Mouse (Mus musculus): ENCODE data around the gene Polr3h.

Gene Polr3h

GRCm38 (mm10) chr15:81864238-81864637 is 61.8 kb downstream of the Polr3h start:
- no peak for DNase-seq

DNA sequence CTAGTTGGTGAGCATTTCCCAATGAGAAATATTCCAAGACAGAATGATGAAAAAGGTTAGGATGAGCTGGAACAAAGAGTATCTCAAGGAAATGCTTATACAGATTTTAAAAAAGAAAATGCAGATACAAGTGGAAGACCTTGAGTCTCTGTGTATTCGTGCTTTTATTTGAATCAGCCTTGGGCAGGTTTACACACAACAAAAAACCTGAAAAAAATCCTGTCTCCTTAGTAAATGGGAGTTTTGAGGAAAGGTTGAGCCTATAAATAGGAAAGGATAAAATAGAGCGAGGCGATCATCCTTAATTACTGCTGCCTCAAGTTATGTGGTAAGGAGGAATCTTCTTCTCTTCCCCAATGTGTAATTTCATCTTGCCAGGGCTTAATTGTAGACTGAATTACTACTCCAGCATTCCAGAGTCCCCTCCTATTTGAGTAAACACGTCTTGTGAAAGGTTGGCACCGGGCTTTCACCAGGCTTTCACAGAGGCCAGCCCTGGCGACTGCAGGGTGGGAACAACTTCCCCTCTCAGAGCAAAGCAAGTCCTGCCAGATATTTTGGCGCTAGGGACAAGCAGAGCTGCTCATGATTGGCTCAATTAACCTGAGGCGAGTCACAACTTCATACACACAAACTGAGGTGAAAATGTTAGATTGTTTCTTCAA is 65.4 kb downstream of the Polr3h start:
- DNase-seq = peak; percentile 51 to 56

GRCm38 (mm10) chr15:81859330-81860255 is 66.4 kb downstream of the Polr3h start:
- peak; percentile 86 to 88 for DNase-seq

DNA sequence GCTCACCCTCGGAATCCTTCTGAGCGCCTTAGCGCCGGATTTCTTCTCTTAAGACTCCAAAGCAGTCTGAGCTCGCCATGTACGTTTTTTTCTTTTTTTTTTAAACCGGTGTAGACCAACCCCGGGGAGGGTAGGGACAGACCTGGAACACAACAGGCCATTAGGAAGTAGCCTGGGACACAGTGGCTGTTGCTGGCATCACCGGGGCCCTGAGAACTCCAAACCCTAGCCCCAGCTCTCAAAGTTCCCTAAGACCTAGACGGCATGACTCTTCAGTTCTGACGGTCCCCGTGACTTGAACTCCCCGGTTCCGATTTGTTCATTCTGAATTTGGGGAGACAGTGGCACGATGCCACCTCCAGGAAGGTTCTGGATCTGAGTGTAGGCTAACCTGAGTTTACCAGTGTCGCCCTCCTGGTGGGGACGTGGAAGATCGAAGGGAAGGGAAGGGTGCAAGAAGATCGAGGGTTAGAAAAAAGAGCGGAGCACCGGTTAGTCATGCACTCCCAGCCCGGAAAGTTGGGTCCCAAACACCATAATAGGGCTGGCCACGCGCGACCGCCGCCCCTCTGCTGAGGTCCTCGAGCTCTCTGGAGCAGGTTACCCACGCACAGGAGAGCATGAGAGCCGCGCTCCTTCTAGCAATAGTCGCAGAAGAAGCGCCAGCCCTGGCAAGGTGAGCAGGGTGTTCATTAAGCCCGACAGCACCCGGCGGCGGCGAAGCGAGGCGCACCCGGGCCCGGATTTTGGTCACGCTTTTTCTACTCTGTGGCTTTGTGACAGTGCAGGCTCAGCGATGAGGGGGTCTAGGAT is 67.3 kb downstream of the Polr3h start, which contains the start of gene Tob2:
TSS of gene Tob2 (minus strand) at position 280 of the 813 bp plus-strand sequence.
- peak; percentile 79 to 80 for DNase-seq

DNA sequence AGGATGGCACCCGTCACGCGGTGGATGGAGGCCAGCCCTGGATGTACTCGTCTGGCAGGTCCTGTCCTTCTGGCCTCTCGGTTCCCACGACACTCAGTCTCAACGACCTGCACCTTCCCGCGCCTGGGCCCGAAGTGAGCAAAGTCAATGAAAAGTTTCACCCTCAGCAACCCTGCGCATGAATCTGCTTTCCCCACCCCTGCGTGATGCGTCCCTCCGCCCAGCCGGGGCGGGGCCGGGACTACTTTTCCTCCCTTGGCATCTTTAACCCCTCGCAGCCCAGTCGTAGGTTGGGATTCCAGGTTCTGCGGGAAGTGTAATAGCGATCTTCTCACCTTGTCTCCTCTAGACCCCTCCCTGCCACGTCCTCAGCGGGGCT is 67.9 kb downstream of the Polr3h start:
- DNase-seq = peak; percentile 96 to 98

DNA sequence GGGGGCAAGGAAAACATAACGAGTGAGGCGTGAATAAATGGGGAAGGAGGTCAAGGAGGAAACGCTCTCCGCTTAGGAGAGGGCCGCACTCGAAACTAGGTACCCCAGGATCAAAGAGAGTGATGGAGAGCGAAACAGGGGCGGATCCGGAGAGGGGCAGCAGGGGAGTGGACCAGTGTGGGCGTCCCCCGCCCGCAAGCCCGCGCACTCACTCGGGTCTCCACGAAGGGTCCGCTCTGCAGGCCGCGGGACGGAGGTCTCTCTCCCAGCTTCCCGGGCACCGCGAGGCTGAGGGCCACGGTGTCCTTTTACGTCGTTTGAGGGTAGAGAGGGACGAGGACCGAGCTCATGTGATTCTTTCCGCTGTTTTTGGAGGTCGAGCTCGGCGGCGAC is 68.3 kb downstream of the Polr3h start:
- DNase-seq = no peak

DNA sequence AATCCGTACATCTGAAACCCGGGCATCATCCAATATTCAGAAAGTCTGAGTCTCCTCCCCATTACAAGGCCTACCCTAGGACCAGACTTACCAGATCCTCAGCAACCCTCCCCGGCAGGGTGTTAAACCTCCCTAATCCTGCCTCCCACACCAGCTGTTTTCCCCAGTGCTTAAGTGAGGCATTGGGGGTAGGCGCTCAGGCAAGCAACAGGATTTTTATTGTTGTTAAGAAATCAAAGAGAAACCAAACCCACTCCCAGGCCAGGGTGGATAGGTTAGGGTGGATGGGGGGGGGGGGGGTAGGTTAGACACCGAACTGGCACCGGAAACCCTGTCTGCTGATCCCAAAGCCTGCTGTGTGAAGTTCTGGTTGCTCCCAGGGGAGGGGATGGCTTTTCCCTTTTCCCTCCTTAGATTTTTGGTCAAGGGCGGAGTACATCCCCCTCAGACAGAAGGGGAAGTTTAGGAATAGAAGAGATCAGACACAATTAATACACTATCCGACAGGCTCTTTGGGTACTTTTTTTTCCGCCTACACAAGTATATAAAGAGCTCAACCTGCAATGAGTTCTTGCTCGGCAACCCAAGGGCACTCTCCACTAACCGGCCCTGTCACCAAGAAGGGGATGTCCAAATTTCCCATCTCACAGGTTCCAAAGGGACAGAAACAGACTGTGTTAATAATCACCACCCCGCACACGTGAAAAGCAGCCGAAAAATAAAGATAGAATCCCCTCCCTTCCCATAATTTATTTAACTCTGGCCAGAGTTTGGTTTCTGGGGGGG is 68.9 kb downstream of the Polr3h start:
- peak; percentile 47 to 54 for DNase-seq

DNA sequence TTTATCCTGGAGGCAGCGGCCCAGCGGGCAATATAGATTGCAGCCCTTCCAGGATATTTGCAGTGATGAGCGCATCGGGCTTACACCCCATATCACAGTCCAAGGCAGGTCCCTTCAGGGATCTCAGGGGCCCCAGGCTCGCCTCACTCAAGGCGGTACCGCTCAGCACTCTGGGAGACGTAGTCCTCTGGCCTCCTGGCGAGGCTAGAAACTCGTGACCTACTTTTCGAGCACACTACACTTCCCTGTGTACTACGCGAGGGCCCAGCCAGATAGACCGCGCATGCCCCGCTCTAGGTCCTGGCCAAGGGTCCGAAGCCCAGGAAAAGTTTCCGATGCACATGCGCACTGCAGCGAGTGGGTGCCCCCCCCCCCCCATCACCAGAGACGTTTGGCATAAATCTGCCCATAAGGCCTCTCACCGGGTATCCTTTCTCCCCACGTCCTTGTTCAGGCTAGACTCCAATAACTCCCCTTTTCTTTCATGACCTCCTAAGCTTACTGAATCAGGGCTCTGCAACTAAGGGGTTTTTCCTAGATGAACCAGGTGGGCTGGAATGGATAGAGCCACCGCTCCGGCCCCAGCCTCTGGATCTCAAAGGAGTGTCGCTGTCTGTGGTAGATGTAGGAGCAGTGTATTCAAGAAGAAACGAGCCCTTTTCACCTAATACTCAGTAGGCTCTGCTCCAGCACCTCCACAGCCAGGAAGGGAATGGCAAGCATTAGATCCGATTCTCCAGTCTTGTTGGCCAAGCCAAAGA is 69.8 kb downstream of the Polr3h start:
- DNase-seq = peak; percentile 90 to 94

GRCm38 (mm10) chr15:81853081-81853480 is 73.0 kb downstream of the Polr3h start:
- no peak for DNase-seq

DNA sequence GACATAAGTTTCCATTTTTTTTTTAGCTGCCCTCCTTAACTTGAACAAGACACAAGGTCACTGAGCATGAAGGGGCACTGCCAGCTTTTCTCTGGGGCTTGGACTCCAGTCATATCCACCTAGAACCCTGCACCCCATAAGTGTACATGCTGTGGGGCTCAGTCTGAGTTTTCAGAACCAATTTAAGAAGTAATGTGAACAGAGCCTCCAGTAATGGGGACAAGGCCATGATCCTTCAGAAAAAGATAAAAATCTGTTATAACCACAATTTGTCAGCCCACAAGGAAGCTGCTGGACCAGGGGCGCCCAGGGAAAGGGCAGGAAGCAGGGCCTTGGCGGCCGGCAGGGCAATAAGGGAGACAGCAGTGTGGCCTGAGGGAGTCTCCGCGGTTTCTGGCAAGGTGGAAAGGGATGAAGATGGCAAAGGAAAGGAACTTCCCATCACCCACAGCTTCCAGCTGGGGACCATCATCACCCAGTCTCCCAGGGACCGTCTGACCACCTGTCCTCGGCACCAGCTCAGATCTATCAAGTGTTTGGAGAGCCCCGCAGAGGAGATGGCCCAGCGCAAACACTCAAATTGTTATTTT is 73.5 kb downstream of the Polr3h start:
- peak; percentile 53 to 59 for DNase-seq

DNA sequence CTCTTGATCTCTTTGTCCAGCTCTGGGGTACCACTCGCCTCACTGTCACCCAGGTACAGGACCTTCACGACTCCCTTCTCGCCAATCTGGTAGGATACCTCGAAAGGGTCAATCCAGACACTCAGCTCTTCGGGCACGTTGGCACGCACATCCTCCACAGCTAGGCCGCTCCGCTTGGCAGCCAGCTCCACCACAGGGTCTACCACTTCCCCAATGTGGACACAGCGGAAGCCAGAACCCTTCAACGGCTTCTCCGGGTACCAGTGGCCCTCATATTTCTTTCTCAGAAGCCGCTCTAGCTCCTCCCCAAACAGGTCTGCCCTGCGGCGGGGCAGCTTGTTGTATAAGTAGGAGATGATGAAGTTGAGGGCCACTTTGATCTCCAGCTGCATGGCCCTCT is 74.7 kb downstream of the Polr3h start:
- no peak for DNase-seq

- peak in 1 of 2 experiments; percentile 30 for DNase-seq
Measured at GRCm38 (mm10) chr15:81850718-81851117, 75.3 kb downstream of the Polr3h start.

- peak; percentile 79 to 80 for DNase-seq
Measured at GRCm38 (mm10) chr15:81849104-81849503, 76.9 kb downstream of the Polr3h start.

- peak; percentile 57 to 74 for DNase-seq
Measured at GRCm38 (mm10) chr15:81848301-81848700, 77.7 kb downstream of the Polr3h start.

GRCm38 (mm10) chr15:81847861-81848260 is 78.2 kb downstream of the Polr3h start:
- no peak for DNase-seq

DNA sequence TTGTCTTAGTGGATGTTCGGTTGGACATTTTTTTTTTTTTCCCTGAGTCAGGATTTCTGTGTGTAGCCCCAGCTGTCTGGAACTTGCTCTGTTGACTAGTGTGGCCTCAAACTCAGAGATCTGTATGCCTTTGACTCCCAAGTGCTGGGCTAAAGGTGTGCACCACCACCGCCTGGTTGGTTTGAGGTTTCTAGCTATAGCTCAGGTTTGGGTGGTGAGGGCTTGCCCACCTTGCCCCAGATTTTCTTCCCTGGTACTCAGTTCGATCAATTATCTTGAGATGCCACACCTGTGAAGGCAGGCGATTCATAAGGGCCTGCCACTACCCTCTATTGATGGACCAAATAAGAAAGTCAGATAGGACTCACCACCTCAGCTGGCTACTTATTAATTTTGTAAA is 78.9 kb downstream of the Polr3h start:
- no peak for DNase-seq

- no peak for DNase-seq
Measured at GRCm38 (mm10) chr15:81846755-81847154, 79.3 kb downstream of the Polr3h start.

- DNase-seq = no peak
Measured at GRCm38 (mm10) chr15:81845724-81846123, 80.3 kb downstream of the Polr3h start.

DNA sequence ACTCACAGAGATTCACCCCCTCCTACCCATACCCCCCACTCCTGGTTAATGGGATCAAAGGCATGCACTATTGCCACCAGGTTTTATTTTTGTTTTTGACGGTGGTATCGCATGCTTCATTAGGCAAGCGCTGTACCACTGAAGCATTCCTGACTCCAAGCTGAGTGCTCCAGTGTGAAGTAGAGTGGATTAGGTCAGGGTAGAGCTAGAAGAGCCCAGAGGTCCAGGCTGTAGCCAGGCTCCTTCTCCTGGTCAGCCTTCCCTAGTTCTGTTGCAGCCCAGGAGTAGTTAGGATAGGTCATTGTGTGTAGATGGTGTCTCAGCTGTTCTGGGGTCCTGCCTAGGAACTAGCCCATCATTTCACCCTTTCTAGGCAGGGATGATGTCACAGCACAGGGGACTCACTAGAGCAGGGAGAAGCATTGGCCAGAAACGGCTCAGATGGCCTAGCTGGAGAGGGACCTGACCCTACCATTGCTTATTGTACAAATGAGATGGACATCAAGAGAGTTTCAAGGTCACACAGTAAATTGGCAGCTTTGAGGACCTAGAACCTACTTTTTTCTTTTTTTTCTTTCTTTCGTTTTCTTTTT is 80.9 kb downstream of the Polr3h start:
- DNase-seq = no peak

DNA sequence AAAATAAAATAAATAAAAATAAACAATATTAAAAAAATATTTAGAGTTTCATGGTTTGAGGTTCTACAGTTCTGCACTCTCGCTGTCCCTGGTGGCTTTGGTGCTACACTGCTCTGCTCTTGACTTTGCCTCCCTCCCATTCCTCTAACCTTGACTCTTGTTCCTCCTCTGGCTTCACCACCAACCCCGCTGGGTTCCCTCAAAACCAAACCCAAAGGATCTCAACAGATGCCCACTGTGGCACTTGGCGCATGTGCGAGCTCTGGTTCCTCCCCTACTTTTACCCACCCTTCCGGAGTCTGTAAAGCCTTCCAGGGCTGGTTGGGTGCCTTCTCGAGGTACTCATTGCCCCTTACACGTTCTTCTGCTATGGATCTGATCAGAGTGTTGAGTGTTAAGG is 83.8 kb downstream of the Polr3h start:
- DNase-seq = no peak

GRCm38 (mm10) chr15:81840306-81840705 is 85.7 kb downstream of the Polr3h start:
- DNase-seq = no peak

All from cerebellum, postnatal 25 days (tissue).